Mouse (Mus musculus): ENCODE data around the gene Dnmt3a. TPM values are rescaled to one million over a fixed set of nuclear protein-coding genes. Genes with fewer than 3 reads are reported as not detected.

The Dnmt3a gene
- total and polyA plus RNA-seq, 3 experiments: 15.9 to 34.4 TPM; not detected in 1

DNA sequence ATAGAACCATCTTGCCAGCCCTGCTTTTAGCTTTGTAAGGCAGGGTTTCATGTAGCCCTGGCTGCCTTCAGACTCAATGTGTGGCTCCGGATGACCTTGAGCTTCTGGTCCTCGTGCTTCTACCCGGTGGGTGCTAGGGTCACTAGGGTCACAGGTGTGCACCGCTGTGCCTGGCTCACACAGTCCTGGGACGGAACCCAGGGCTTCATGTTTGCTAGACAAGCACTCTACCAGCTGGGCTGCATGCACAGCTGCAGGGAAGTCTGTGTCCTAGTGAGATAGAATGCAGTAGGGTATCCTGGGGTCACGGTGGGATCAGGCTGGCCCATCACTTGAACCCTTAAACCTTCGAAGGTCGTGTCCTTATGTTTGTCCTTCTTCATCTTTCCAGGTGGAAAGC is 59.8 kb downstream of the Dnmt3a start:
- no peak overlapping the region for H3K27ac ChIP-seq (ENCODE audit: control insufficient read depth, low read depth, low read length)
- DNase-seq (ENCODE audit: low read depth, low spot score): no peak
- no peaks in the 10 kb centered on the region for H3K79me2 ChIP-seq (ENCODE audit: control insufficient read depth, insufficient read depth, low read length, poor library complexity)
- TF ChIP-seq ZKSCAN1 (IDR thresholded peaks at IDR 0.05; ENCODE audit: low read depth, low read length) (no peak), MYC (IDR thresholded peaks at IDR 0.05; ENCODE audit: low read depth, low read length) (no peak), ZC3H11A (IDR thresholded peaks at IDR 0.05; ENCODE audit: low read depth, low read length) (no peak), ETS1 (IDR thresholded peaks at IDR 0.05; ENCODE audit: low read depth, low read length) (no peak), MAFK (IDR thresholded peaks at IDR 0.05; ENCODE audit: borderline replicate concordance, low read depth, low read length) (no peak), TAL1 (IDR thresholded peaks at IDR 0.05; ENCODE audit: low read length) (no peak), ZNF384 (IDR thresholded peaks at IDR 0.05; ENCODE audit: low read depth, low read length) (no peak), USF2 (IDR thresholded peaks at IDR 0.05; ENCODE audit: borderline replicate concordance in 1 of 2, insufficient read depth in 1 of 2, low read depth in 1 of 2, low read length in 2 of 2) (no peak), SMC3 (IDR thresholded peaks at IDR 0.05; ENCODE audit: low read depth, low read length) (no peak), USF1 (IDR thresholded peaks at IDR 0.05; ENCODE audit: low read depth, low read length) (no peak), NELFE (IDR thresholded peaks at IDR 0.05; ENCODE audit: low read depth, low read length) (no peak), TCF12 (IDR thresholded peaks at IDR 0.05; ENCODE audit: low read depth, low read length) (no peak)
- no peaks in the 10 kb centered on the region for H3K9me3 ChIP-seq (replicated peaks; ENCODE audit: insufficient read depth, low read length)
- no peak overlapping the region for H3K4me3 ChIP-seq (ENCODE audit: control insufficient read depth in 1 of 2, insufficient read depth in 1 of 2, low read depth in 2 of 2, low read length in 2 of 2)
- no peaks in the 10 kb centered on the region for H3K27me3 ChIP-seq (ENCODE audit: control insufficient read depth in 1 of 2, insufficient read depth in 2 of 2, low read length in 2 of 2)
- H3K36me3 ChIP-seq (ENCODE audit: control insufficient read depth in 1 of 2, insufficient read depth in 2 of 2, low read length in 2 of 2): peaks cover 0 to 4% of the 10 kb centered on the region in 2 experiments; a peak in 3 of 4 replicates
- no peak overlapping the region for H3K9ac ChIP-seq (ENCODE audit: control insufficient read depth, low read depth, low read length, poor library complexity, severe bottlenecking)
- no peaks in the 10 kb centered on the region; a peak in 1 of 4 replicates for H3K4me1 ChIP-seq (ENCODE audit: control insufficient read depth in 1 of 2, insufficient read depth in 2 of 2, low read length in 2 of 2)

- no peak for TF ChIP-seq TAL1 (IDR thresholded peaks at IDR 0.05; ENCODE audit: low read length)
- TF ChIP-seq HCFC1 (IDR thresholded peaks at IDR 0.05; ENCODE audit: low read depth, low read length): no peak
- TF ChIP-seq CHD2 (IDR thresholded peaks at IDR 0.05; ENCODE audit: low read length): no peak
- TF ChIP-seq TCF12 (IDR thresholded peaks at IDR 0.05; ENCODE audit: low read depth, low read length): no peak
- Histone ChIP-seq H3K9me3 (replicated peaks; ENCODE audit: insufficient read depth, low read length) (no peaks in the 10 kb centered on the region), H3K36me3 (ENCODE audit: control insufficient read depth in 1 of 2, insufficient read depth in 2 of 2, low read length in 2 of 2) (peaks cover 0 to 4% of the 10 kb centered on the region in 2 experiments; a peak in 3 of 4 replicates), H3K79me2 (ENCODE audit: control insufficient read depth, insufficient read depth, low read length, poor library complexity) (no peaks in the 10 kb centered on the region), H3K4me1 (ENCODE audit: control insufficient read depth in 1 of 2, insufficient read depth in 2 of 2, low read length in 2 of 2) (no peaks in the 10 kb centered on the region; a peak in 1 of 4 replicates), H3K27me3 (ENCODE audit: control insufficient read depth in 1 of 2, insufficient read depth in 2 of 2, low read length in 2 of 2) (no peaks in the 10 kb centered on the region), H3K9ac (ENCODE audit: control insufficient read depth, low read depth, low read length, poor library complexity, severe bottlenecking) (no peak overlapping the region), H3K4me3 (ENCODE audit: control insufficient read depth in 1 of 2, insufficient read depth in 1 of 2, low read depth in 2 of 2, low read length in 2 of 2) (no peak overlapping the region), H3K27ac (ENCODE audit: control insufficient read depth, low read depth, low read length) (no peak overlapping the region)
- no peak for DNase-seq (ENCODE audit: low read depth, low spot score)
These were observed 61.0 kb downstream of the Dnmt3a start for GRCm38 (mm10) chr12:3866654-3867370.

All from MEL (cell line).